Comparison of ENCODE assay signal across 9 mouse cellular contexts in genomic region chr3:107536810-107537503, GRCm38 (mm10). TPM values are rescaled to one million over a fixed set of nuclear protein-coding genes. Genes with fewer than 3 reads are reported as not detected.
DNase-seq lines count a peak whose midpoint lies in the region; ATAC-seq lines count a peak whose summit lies in the region.
"Had no signal": no experiment of that assay in that cellular context is flagged by ENCODE, and none has a peak within 500 bp of the region (broad histone marks: within the 10 kb centered on the region; RNA-seq: fewer than 3 reads in every experiment).

No protein-coding gene starts in this region.

- DNase-seq in ES-CJ7 (ENCODE audit: low read depth, low spot score), result peak; percentile 4
- DNase-seq in adrenal gland, postnatal 36 days, result peak; percentile 26 to 30
- peak; percentile 47 for DNase-seq in hindbrain, embryonic 11.5 days (ENCODE audit: low spot score)
- DNase-seq in left cerebral cortex, postnatal 10 days (ENCODE audit: extremely low spot score in 1 of 2, low spot score in 2 of 2), result peak; percentile 84 to 86
- DNase-seq in spleen, adult 12 weeks (ENCODE audit: low spot score), result no peak
- no peak for DNase-seq in yolk sac, embryonic 10.5 days (ENCODE audit: low spot score)

- peaks cover 12% of the 10 kb centered on the region; the same call in 1 of the 2 replicates for H3K27me3 ChIP-seq in forebrain, embryonic 12.5 days
- H3K27me3 ChIP-seq in hindbrain, embryonic 11.5 days (ENCODE audit: control insufficient read depth, insufficient read depth, low read length), result no peaks in the 10 kb centered on the region; the same call in 1 of the 2 replicates
- H3K27me3 ChIP-seq in neural tube, embryonic 12.5 days (replicated peaks), result peaks cover 3% of the 10 kb centered on the region; the same call in 1 of the 2 replicates

- peak overlapping the region; percentile 52 for H3K4me2 ChIP-seq in forebrain, embryonic 12.5 days
- H3K4me2 ChIP-seq in hindbrain, embryonic 11.5 days (replicated peaks; ENCODE audit: low read depth, low read length), result peak overlapping the region; percentile 29; the same call in 1 of the 2 replicates
- peak overlapping the region; percentile 55 for H3K4me2 ChIP-seq in neural tube, embryonic 12.5 days (replicated peaks)
- H3K4me2 ChIP-seq: liver, embryonic 15.5 days had no signal

- H3K9me3 ChIP-seq in forebrain, embryonic 12.5 days, result no peaks in the 10 kb centered on the region
- H3K9me3 ChIP-seq in hindbrain, embryonic 11.5 days (ENCODE audit: control insufficient read depth, low read length), result no peaks in the 10 kb centered on the region
- no peaks in the 10 kb centered on the region for H3K9me3 ChIP-seq in neural tube, embryonic 12.5 days
- H3K9me3 ChIP-seq: liver, embryonic 15.5 days had no signal

- peak overlapping the region; percentile 25 for H3K4me3 ChIP-seq in forebrain, embryonic 12.5 days (replicated peaks)
- no peak overlapping the region for H3K4me3 ChIP-seq in hindbrain, embryonic 11.5 days (ENCODE audit: low read depth, low read length)
- H3K4me3 ChIP-seq in neural tube, embryonic 12.5 days, result 0 out of 2 replicates have a peak overlapping the region, but pooled peaks have one; percentile 5
- H3K4me3 ChIP-seq: liver, embryonic 15.5 days had no signal

- 5% methylated on average over 17 of the region's 17 CpGs for WGBS in forebrain, embryonic 12.5 days
- WGBS in hindbrain, embryonic 11.5 days, result 6% methylated on average over 17 of the region's 17 CpGs
- WGBS in neural tube, embryonic 12.5 days, result 4% methylated on average over 17 of the region's 17 CpGs

- ATAC-seq in forebrain, embryonic 12.5 days (ENCODE audit: low FRiP score), result peak; percentile 89
- ATAC-seq in hindbrain, embryonic 11.5 days (ENCODE audit: low FRiP score), result peak; percentile 76
- peak; percentile 77 for ATAC-seq in neural tube, embryonic 12.5 days (ENCODE audit: low FRiP score, low read depth)

- intact Hi-C loops in left cerebral cortex, postnatal 10 days (cut with DNase I), result no loop called here

- H3K27ac ChIP-seq in forebrain, embryonic 12.5 days, result peak overlapping the region; percentile 72
- no peak overlapping the region for H3K27ac ChIP-seq in hindbrain, embryonic 11.5 days (ENCODE audit: low read depth, low read length)
- H3K27ac ChIP-seq in neural tube, embryonic 12.5 days, result peak overlapping the region; percentile 43; the same call in 1 of the 2 replicates
- H3K27ac ChIP-seq: liver, embryonic 15.5 days had no signal

- H3K36me3 ChIP-seq in forebrain, embryonic 12.5 days (replicated peaks), result no peaks in the 10 kb centered on the region
- H3K36me3 ChIP-seq in hindbrain, embryonic 11.5 days (ENCODE audit: control insufficient read depth, insufficient read depth, low read length), result no peaks in the 10 kb centered on the region
- H3K36me3 ChIP-seq in neural tube, embryonic 12.5 days, result no peaks in the 10 kb centered on the region
- H3K36me3 ChIP-seq: liver, embryonic 15.5 days had no signal

- H3K4me1 ChIP-seq in forebrain, embryonic 12.5 days, result peaks cover 14% of the 10 kb centered on the region
- 0 out of 2 replicates have a peak, but pooled peaks cover 5% of the 10 kb centered on the region for H3K4me1 ChIP-seq in hindbrain, embryonic 11.5 days (replicated peaks; ENCODE audit: control insufficient read depth, insufficient read depth, low read length)
- peaks cover 17% of the 10 kb centered on the region for H3K4me1 ChIP-seq in neural tube, embryonic 12.5 days
- H3K4me1 ChIP-seq: liver, embryonic 15.5 days had no signal

- peak overlapping the region; percentile 44 for H3K9ac ChIP-seq in forebrain, embryonic 12.5 days
- peak overlapping the region; percentile 40 for H3K9ac ChIP-seq in hindbrain, embryonic 11.5 days (ENCODE audit: low read depth, low read length)
- peak overlapping the region; percentile 48 for H3K9ac ChIP-seq in neural tube, embryonic 12.5 days
- H3K9ac ChIP-seq: liver, embryonic 15.5 days had no signal

RNA-seq across cellular contexts. Expression of gene Ubl4b, which starts 17.9 kb away (rescaled TPM):
- total RNA-seq in adrenal gland, postnatal 36 days (2021), result not detected
- polyA plus RNA-seq in forebrain, embryonic 12.5 days (2016; fragmentation: Nextera tagmentation; extraction: Ambion mirVana), result 0.19 and 0.27 TPM in 2 replicates
- not detected in 2 replicates for polyA plus RNA-seq in hindbrain, embryonic 11.5 days (2014; fragmentation: Nextera tagmentation; extraction: Ambion mirVana)
- not detected for total RNA-seq in left cerebral cortex, postnatal 10 days (2021)
- polyA plus RNA-seq in neural tube, embryonic 12.5 days (2016; fragmentation: Nextera tagmentation; extraction: Ambion mirVana), result not detected in 2 replicates
- polyA plus RNA-seq: liver, embryonic 15.5 days had no signal

RNA-seq across cellular contexts. Expression of gene Slc6a17, which starts 19.1 kb away (rescaled TPM):
- 10 to 100 TPM in 1 of 2 experiments, 1 to 10 TPM in 1; 2.5 to 10.7 TPM for total RNA-seq in adrenal gland, postnatal 36 days (2021)
- 5.7 and 8.3 TPM in 2 replicates for polyA plus RNA-seq in forebrain, embryonic 12.5 days (2016; fragmentation: Nextera tagmentation; extraction: Ambion mirVana)
- polyA plus RNA-seq in hindbrain, embryonic 11.5 days (2014; fragmentation: Nextera tagmentation; extraction: Ambion mirVana), result 1.9 and 3.5 TPM in 2 replicates
- total RNA-seq in left cerebral cortex, postnatal 10 days (2021), result 100 to 1,000 TPM; 258 to 262 TPM
- polyA plus RNA-seq in neural tube, embryonic 12.5 days (2016; fragmentation: Nextera tagmentation; extraction: Ambion mirVana), result 3.3 and 5.2 TPM in 2 replicates

RNA-seq across cellular contexts. Expression of gene Alx3, which starts 57.9 kb away (rescaled TPM):
- not detected for total RNA-seq in adrenal gland, postnatal 36 days (2021)
- 8.3 and 8.7 TPM in 2 replicates for polyA plus RNA-seq in forebrain, embryonic 12.5 days (2016; fragmentation: Nextera tagmentation; extraction: Ambion mirVana)
- 0.73 and 1.5 TPM in 2 replicates for polyA plus RNA-seq in hindbrain, embryonic 11.5 days (2014; fragmentation: Nextera tagmentation; extraction: Ambion mirVana)
- total RNA-seq in left cerebral cortex, postnatal 10 days (2021), result 1 to 10 TPM in 1 of 2 experiments, under 1 TPM in 1; 0.71 to 1.3 TPM
- 0.33 and 0.65 TPM in 2 replicates for polyA plus RNA-seq in neural tube, embryonic 12.5 days (2016; fragmentation: Nextera tagmentation; extraction: Ambion mirVana)

Comparison
In these comparisons a context has a peak if more than half of its experiments do, and no peak if none do; other contexts are left out.
1. DNase-seq: peak in ES-CJ7 (single experiment), adrenal gland, postnatal 36 days (2 of 2), hindbrain, embryonic 11.5 days (single experiment) and left cerebral cortex, postnatal 10 days (2 of 2); none in spleen, adult 12 weeks (single experiment) and yolk sac, embryonic 10.5 days (single experiment).
2. Peak in every context shown above with its lines, with median percentiles within 50 percentile points of each other: ATAC-seq, H3K4me2 ChIP-seq and H3K9ac ChIP-seq.